Comparison of ENCODE assay signal across 8 mouse cellular contexts in genomic region chr11:120785145-120785544, GRCm38 (mm10). TPM values are rescaled to one million over a fixed set of nuclear protein-coding genes. Genes with fewer than 3 reads are reported as not detected.
DNase-seq lines count a peak whose midpoint lies in the region; ATAC-seq and TF ChIP-seq lines count a peak whose summit lies in the region.

No protein-coding gene starts in this region.

- no peak for ATAC-seq in limb, embryonic 15.5 days (ENCODE audit: insufficient number of reproducible peaks, low FRiP score, low TSS enrichment, low read depth)
- ATAC-seq in stomach, embryonic 16.5 days (ENCODE audit: insufficient read depth, low FRiP score): no peak

- no peak for TF ChIP-seq POLR2A in testis, adult 2 months (IDR thresholded peaks at IDR 0.05; ENCODE audit: control insufficient read depth, low read depth, low read length)

- intact Hi-C loops in gastrocnemius, adult 2 months (cut with DNase I): loop anchor here (10.0 kb wide), 1 partner anchor 290 kb away; the partner anchor contains the start of gene Slc25a10

- peak overlapping the region; percentile 97 for H3K4me3 ChIP-seq in gastrocnemius, adult 2 months
- peak overlapping the region; percentile 99 for H3K4me3 ChIP-seq in testis, adult 2 months (ENCODE audit: control insufficient read depth, low read depth, low read length)
- H3K4me3 ChIP-seq in limb, embryonic 15.5 days: peak overlapping the region; percentile 96
- H3K4me3 ChIP-seq in stomach, embryonic 16.5 days (replicated peaks; ENCODE audit: low read length): peak overlapping the region; percentile 79

- no peak for DNase-seq in gastrocnemius, adult 2 months
- no peak for DNase-seq in gastrocnemius, postnatal 10 days
- DNase-seq in testis, postnatal 14 days (ENCODE audit: low spot score): no peak
- no peak for DNase-seq in cerebellum, postnatal 25 days
- no peak for DNase-seq in testis, postnatal 10 days (ENCODE audit: low spot score)

- peak overlapping the region; percentile 90 for H3K4me2 ChIP-seq in limb, embryonic 15.5 days
- peak overlapping the region; percentile 89 for H3K4me2 ChIP-seq in stomach, embryonic 16.5 days (ENCODE audit: low read depth, low read length)

- no peaks in the 10 kb centered on the region for H3K27me3 ChIP-seq in testis, adult 2 months (ENCODE audit: control insufficient read depth, insufficient read depth, low read length)
- no peaks in the 10 kb centered on the region for H3K27me3 ChIP-seq in limb, embryonic 15.5 days
- H3K27me3 ChIP-seq in stomach, embryonic 16.5 days (ENCODE audit: control insufficient read depth, insufficient read depth, low read length): no peaks in the 10 kb centered on the region

- H3K9me3 ChIP-seq in limb, embryonic 15.5 days: no peaks in the 10 kb centered on the region
- H3K9me3 ChIP-seq in stomach, embryonic 16.5 days (replicated peaks; ENCODE audit: control insufficient read depth, low read length): no peaks in the 10 kb centered on the region

- H3K36me3 ChIP-seq in testis, adult 2 months (ENCODE audit: control insufficient read depth, insufficient read depth, low read length): peaks cover 7% of the 10 kb centered on the region
- H3K36me3 ChIP-seq in limb, embryonic 15.5 days: peaks cover 57% of the 10 kb centered on the region
- peaks cover 7% of the 10 kb centered on the region; the same call in 1 of the 2 replicates for H3K36me3 ChIP-seq in stomach, embryonic 16.5 days (ENCODE audit: control insufficient read depth, insufficient read depth, low read length)

- H3K9ac ChIP-seq in limb, embryonic 15.5 days: peak overlapping the region; percentile 85
- H3K9ac ChIP-seq in stomach, embryonic 16.5 days (ENCODE audit: low read length): peak overlapping the region; percentile 89

- H3K4me1 ChIP-seq in testis, adult 2 months (ENCODE audit: control insufficient read depth, insufficient read depth, low read length): peaks cover 14% of the 10 kb centered on the region
- peaks cover 26% of the 10 kb centered on the region for H3K4me1 ChIP-seq in limb, embryonic 15.5 days
- H3K4me1 ChIP-seq in stomach, embryonic 16.5 days (ENCODE audit: control insufficient read depth, insufficient read depth, low read length): peaks cover 14% of the 10 kb centered on the region

- no peak for TF ChIP-seq CTCF in gastrocnemius, adult 2 months (IDR thresholded peaks at IDR 0.05)
- no peak for TF ChIP-seq CTCF in testis, adult 2 months (IDR thresholded peaks at IDR 0.05; ENCODE audit: control insufficient read depth, insufficient read depth, insufficient replicate concordance, low read depth, low read length)

- H3K27ac ChIP-seq in gastrocnemius, adult 2 months: peak overlapping the region; percentile 95
- H3K27ac ChIP-seq in testis, adult 2 months (ENCODE audit: control insufficient read depth, insufficient read depth, low read depth, low read length): peak overlapping the region; percentile 97
- peak overlapping the region; percentile 81; the same call in 1 of the 2 replicates for H3K27ac ChIP-seq in limb, embryonic 15.5 days
- H3K27ac ChIP-seq in stomach, embryonic 16.5 days (ENCODE audit: low read length): no peak overlapping the region; the same call in 1 of the 2 replicates

- WGBS in limb, embryonic 15.5 days: 33% methylated on average over 9 of the region's 9 CpGs
- WGBS in stomach, embryonic 16.5 days: 28% methylated on average over 9 of the region's 9 CpGs

RNA-seq across cellular contexts. Expression of gene Gps1, which starts 1.1 kb away (rescaled TPM):
- 10 to 100 TPM; 57.9 to 65.2 TPM for total RNA-seq in gastrocnemius, adult 2 months (2021)
- total RNA-seq in gastrocnemius, postnatal 10 days (2021): 10 to 100 TPM; 57.3 to 61.5 TPM
- 233 and 245 TPM in 2 replicates for polyA plus RNA-seq in testis, adult 2 months (2012; rRNA removed)
- polyA plus RNA-seq in limb, embryonic 15.5 days (2015; fragmentation: Nextera tagmentation; extraction: Ambion mirVana): 205 and 207 TPM in 2 replicates
- polyA plus RNA-seq in stomach, embryonic 16.5 days (2015; fragmentation: Nextera tagmentation; extraction: Ambion mirVana): 166 and 167 TPM in 2 replicates

RNA-seq across cellular contexts. Expression of gene Rfng, which starts 1.1 kb away (rescaled TPM):
- 10 to 100 TPM; 11.7 to 14.1 TPM for total RNA-seq in gastrocnemius, adult 2 months (2021)
- 1 to 10 TPM; 6.3 to 7.7 TPM for total RNA-seq in gastrocnemius, postnatal 10 days (2021)
- polyA plus RNA-seq in testis, adult 2 months (2012; rRNA removed): 11.1 and 11.3 TPM in 2 replicates
- 50.7 TPM in 2 replicates for polyA plus RNA-seq in limb, embryonic 15.5 days (2015; fragmentation: Nextera tagmentation; extraction: Ambion mirVana)
- polyA plus RNA-seq in stomach, embryonic 16.5 days (2015; fragmentation: Nextera tagmentation; extraction: Ambion mirVana): 41.1 and 43.8 TPM in 2 replicates

RNA-seq across cellular contexts. Expression of gene Dus1l, which starts 11.1 kb away (rescaled TPM):
- total RNA-seq in gastrocnemius, adult 2 months (2021): 10 to 100 TPM; 31.2 to 31.5 TPM
- total RNA-seq in gastrocnemius, postnatal 10 days (2021): 10 to 100 TPM; 29.9 to 34.0 TPM
- polyA plus RNA-seq in testis, adult 2 months (2012; rRNA removed): 51.1 and 51.7 TPM in 2 replicates
- 59.0 and 61.9 TPM in 2 replicates for polyA plus RNA-seq in limb, embryonic 15.5 days (2015; fragmentation: Nextera tagmentation; extraction: Ambion mirVana)
- polyA plus RNA-seq in stomach, embryonic 16.5 days (2015; fragmentation: Nextera tagmentation; extraction: Ambion mirVana): 60.6 and 69.3 TPM in 2 replicates

RNA-seq across cellular contexts. Expression of gene Hmga1b, which starts 22.6 kb away (rescaled TPM):
- total RNA-seq in gastrocnemius, adult 2 months (2021): 10 to 100 TPM; 15.7 to 22.2 TPM
- 10 to 100 TPM; 13.3 to 15.9 TPM for total RNA-seq in gastrocnemius, postnatal 10 days (2021)
- 7.0 and 8.7 TPM in 2 replicates for polyA plus RNA-seq in testis, adult 2 months (2012; rRNA removed)
- 2.3 and 3.5 TPM in 2 replicates for polyA plus RNA-seq in limb, embryonic 15.5 days (2015; fragmentation: Nextera tagmentation; extraction: Ambion mirVana)
- polyA plus RNA-seq in stomach, embryonic 16.5 days (2015; fragmentation: Nextera tagmentation; extraction: Ambion mirVana): 3.9 and 8.1 TPM in 2 replicates

RNA-seq across cellular contexts. Expression of gene Fasn, which starts 39.2 kb away (rescaled TPM):
- total RNA-seq in gastrocnemius, adult 2 months (2021): 10 to 100 TPM in 1 of 2 experiments, 1 to 10 TPM in 1; 6.8 to 20.0 TPM
- total RNA-seq in gastrocnemius, postnatal 10 days (2021): 10 to 100 TPM; 21.8 to 26.4 TPM
- 71.2 and 72.1 TPM in 2 replicates for polyA plus RNA-seq in testis, adult 2 months (2012; rRNA removed)
- polyA plus RNA-seq in limb, embryonic 15.5 days (2015; fragmentation: Nextera tagmentation; extraction: Ambion mirVana): 41.8 and 45.5 TPM in 2 replicates
- 51.9 and 55.3 TPM in 2 replicates for polyA plus RNA-seq in stomach, embryonic 16.5 days (2015; fragmentation: Nextera tagmentation; extraction: Ambion mirVana)
